Mouse (Mus musculus) embryonic facial prominence, embryonic 14.5 days (tissue): ENCODE measurements at regions not wholly inside any gene's neighbourhood (a gene's known extent, or its start where the extent isn't known, plus 50 kb on each side); places are given as distances from the start of the nearest gene placed in this dataset.

Experiments
- ATAC-seq: fragments of 200-750 bp; cut with Nextera tagmentation; 2 replicates; pipeline ENCODE4 v1.8.0; 2017; ENCODE audit warnings: low read depth, moderate number of reproducible peaks, moderate TSS enrichment
- DNase-seq: peaks from one replicate; pipeline ENCODE4 v3.0.0-alpha.2; 2015; ENCODE audit warnings: low spot score
- H3K27ac ChIP-seq: fragments of 300-500 bp; sonication (generic); replicated peaks from 2 replicates; pipeline ENCODE4 v1.5.1; 2014; ENCODE audit warnings: low read depth, mild to moderate bottlenecking, low read length, moderate library complexity
- H3K27me3 ChIP-seq: fragments of 300-500 bp; sonication (generic); replicated peaks from 2 replicates; pipeline ENCODE4 v1.6.1; 2014; ENCODE audit warnings: low read length; ENCODE audit not compliant: control insufficient read depth, insufficient read depth
- H3K36me3 ChIP-seq: fragments of 300-500 bp; sonication (generic); 2 replicates; pipeline ENCODE4 v1.6.1; 2014; ENCODE audit warnings: low read length, mixed read lengths; ENCODE audit not compliant: control insufficient read depth, insufficient read depth
- H3K4me1 ChIP-seq: fragments of 300-500 bp; sonication (generic); 2 replicates; pipeline ENCODE4 v1.6.1; 2014; ENCODE audit warnings: antibody characterized with exemption, low read length; ENCODE audit not compliant: control insufficient read depth, insufficient read depth
- H3K4me2 ChIP-seq: fragments of 300-500 bp; sonication (generic); 2 replicates; pipeline ENCODE4 v1.6.1; 2014; ENCODE audit warnings: low read depth, mild to moderate bottlenecking, low read length, moderate library complexity, mixed read lengths
- H3K4me3 ChIP-seq: fragments of 300-500 bp; sonication (generic); 2 replicates; pipeline ENCODE4 v1.5.1; 2014; ENCODE audit warnings: low read depth, mild to moderate bottlenecking, low read length
- H3K9ac ChIP-seq: fragments of 300-500 bp; sonication (generic); 2 replicates; pipeline ENCODE4 v1.6.1; 2014; ENCODE audit warnings: low read depth, mild to moderate bottlenecking, low read length, moderate library complexity, mixed read lengths
- H3K9me3 ChIP-seq: fragments of 300-500 bp; sonication (generic); 2 replicates; pipeline ENCODE4 v1.6.1; 2016; ENCODE audit warnings: low read length; ENCODE audit not compliant: control insufficient read depth
- WGBS: fragments of 180-500 bp; shearing (Covaris S2); extraction: QIAGEN DNeasy Blood & Tissue Kit; methylation state at CpG from one replicate; pipeline ENCODE4 v1.1.7; 2014; 5-methylcytosine and 5-hydroxymethylcytosine counted together

GRCm38 (mm10) chr13:53805872-53806271, 249.6 kb downstream of the Drd1 start:
- ATAC-seq = no peak
- H3K27ac ChIP-seq = no peak overlapping the region
- no peaks in the 10 kb centered on the region for H3K9me3 ChIP-seq
- no peaks in the 10 kb centered on the region; the same call in 1 of the 2 replicates for H3K27me3 ChIP-seq
- no peak overlapping the region for H3K4me2 ChIP-seq
- WGBS = 52% methylated on average over 4 of the region's 4 CpGs
- no peak overlapping the region for H3K9ac ChIP-seq
- H3K4me1 ChIP-seq = peaks cover 13% of the 10 kb centered on the region
- no peak overlapping the region for H3K4me3 ChIP-seq
- no peaks in the 10 kb centered on the region for H3K36me3 ChIP-seq
- no peak for DNase-seq

GRCm38 (mm10) chr13:53800978-53801377, 254.5 kb downstream of the Drd1 start:
- ATAC-seq (no peak), DNase-seq (no peak)
- WGBS = 87% methylated on average over 5 of the region's 5 CpGs
- Histone ChIP-seq H3K9me3 (no peaks in the 10 kb centered on the region), H3K4me1 (no peaks in the 10 kb centered on the region; the same call in 1 of the 2 replicates), H3K4me2 (no peak overlapping the region), H3K4me3 (no peak overlapping the region), H3K27ac (no peak overlapping the region), H3K27me3 (no peaks in the 10 kb centered on the region), H3K9ac (no peak overlapping the region), H3K36me3 (no peaks in the 10 kb centered on the region)

GRCm38 (mm10) chr13:53788809-53789208, 266.7 kb downstream of the Drd1 start:
- no peak overlapping the region for H3K4me3 ChIP-seq
- no peaks in the 10 kb centered on the region for H3K36me3 ChIP-seq
- no peak overlapping the region for H3K27ac ChIP-seq
- no peak for ATAC-seq
- no peaks in the 10 kb centered on the region for H3K4me1 ChIP-seq
- WGBS = 73% methylated on average over 2 of the region's 2 CpGs
- DNase-seq = no peak
- H3K9ac ChIP-seq = no peak overlapping the region
- H3K9me3 ChIP-seq = 0 out of 2 replicates have a peak, but pooled peaks cover 6% of the 10 kb centered on the region
- H3K27me3 ChIP-seq = 0 out of 2 replicates have a peak, but pooled peaks cover 3% of the 10 kb centered on the region
- no peak overlapping the region for H3K4me2 ChIP-seq

- DNase-seq (peak; percentile 80), ATAC-seq (peak; percentile 68; the same call in 1 of the 2 replicates)
- H3K4me1 ChIP-seq = no peaks in the 10 kb centered on the region
- no peak overlapping the region for H3K4me2 ChIP-seq
- H3K9me3 ChIP-seq = 0 out of 2 replicates have a peak, but pooled peaks cover 6% of the 10 kb centered on the region
- 0 out of 2 replicates have a peak, but pooled peaks cover 3% of the 10 kb centered on the region for H3K27me3 ChIP-seq
- no peaks in the 10 kb centered on the region for H3K36me3 ChIP-seq
- H3K4me3 ChIP-seq = no peak overlapping the region
- no peak overlapping the region for H3K9ac ChIP-seq
- WGBS = 15% methylated on average over 6 of the region's 6 CpGs
- H3K27ac ChIP-seq = no peak overlapping the region
Measured at GRCm38 (mm10) chr13:53783492-53783891, 272.0 kb downstream of the Drd1 start.

- Histone ChIP-seq H3K27ac (no peak overlapping the region), H3K9ac (no peak overlapping the region), H3K4me2 (no peak overlapping the region), H3K9me3 (no peaks in the 10 kb centered on the region), H3K27me3 (0 out of 2 replicates have a peak, but pooled peaks cover 2% of the 10 kb centered on the region), H3K36me3 (no peaks in the 10 kb centered on the region), H3K4me3 (no peak overlapping the region), H3K4me1 (0 out of 2 replicates have a peak, but pooled peaks cover 5% of the 10 kb centered on the region)
- WGBS = 34% methylated on average over 4 of the region's 4 CpGs
- ATAC-seq (0 out of 2 replicates have a peak, but pooled peaks have one; percentile 18), DNase-seq (peak; percentile 59)
Measured at GRCm38 (mm10) chr13:53779150-53779549, 276.4 kb downstream of the Drd1 start.

GRCm38 (mm10) chr13:53776421-53776820, 279.1 kb downstream of the Drd1 start:
- no peak overlapping the region for H3K4me2 ChIP-seq
- WGBS = 51% methylated on average over 11 of the region's 11 CpGs

GRCm38 (mm10) chr13:53775687-53776086, 279.8 kb downstream of the Drd1 start:
- ATAC-seq (peak; percentile 30; the same call in 1 of the 2 replicates), DNase-seq (peak; percentile 57)
- H3K36me3 ChIP-seq = no peaks in the 10 kb centered on the region
- H3K4me1 ChIP-seq = 0 out of 2 replicates have a peak, but pooled peaks cover 5% of the 10 kb centered on the region
- H3K27me3 ChIP-seq = no peaks in the 10 kb centered on the region
- H3K4me2 ChIP-seq = no peak overlapping the region
- H3K4me3 ChIP-seq = no peak overlapping the region
- no peak overlapping the region for H3K27ac ChIP-seq
- 32% methylated on average over 5 of the region's 5 CpGs for WGBS
- H3K9ac ChIP-seq = no peak overlapping the region
- H3K9me3 ChIP-seq = no peaks in the 10 kb centered on the region

More at GRCm38 (mm10) chr13:53776421-53776820, 279.1 kb downstream of the Drd1 start:
- Histone ChIP-seq H3K27me3 (no peaks in the 10 kb centered on the region), H3K4me1 (0 out of 2 replicates have a peak, but pooled peaks cover 5% of the 10 kb centered on the region), H3K36me3 (no peaks in the 10 kb centered on the region), H3K4me3 (no peak overlapping the region), H3K9ac (no peak overlapping the region), H3K27ac (no peak overlapping the region), H3K9me3 (no peaks in the 10 kb centered on the region)
- DNase-seq = peak; percentile 68
- ATAC-seq = no peak

GRCm38 (mm10) chr13:53764613-53765243, 290.8 kb downstream of the Drd1 start:
- no peaks in the 10 kb centered on the region for H3K27me3 ChIP-seq
- H3K4me1 ChIP-seq = no peaks in the 10 kb centered on the region
- H3K9me3 ChIP-seq = no peaks in the 10 kb centered on the region
- ATAC-seq (peak; percentile 62; the same call in 1 of the 2 replicates), DNase-seq (peak; percentile 78)
- H3K36me3 ChIP-seq = no peaks in the 10 kb centered on the region
- no peak overlapping the region for H3K4me2 ChIP-seq
- H3K9ac ChIP-seq = no peak overlapping the region
- H3K27ac ChIP-seq = no peak overlapping the region
- 17% methylated on average over 13 of the region's 13 CpGs for WGBS
- no peak overlapping the region for H3K4me3 ChIP-seq
